Mouse (Mus musculus) cerebellum, adult 11-12 months (tissue): ENCODE data around the gene Pfkm.

Experiments used
- DNase-seq: peaks from one replicate; pipeline ENCODE4 v3.0.0; 2022

The Pfkm gene

GRCm38 (mm10) chr15:98142515-98142914 lies 50.1 kb downstream of the Pfkm start:
- DNase-seq = no peak

DNA sequence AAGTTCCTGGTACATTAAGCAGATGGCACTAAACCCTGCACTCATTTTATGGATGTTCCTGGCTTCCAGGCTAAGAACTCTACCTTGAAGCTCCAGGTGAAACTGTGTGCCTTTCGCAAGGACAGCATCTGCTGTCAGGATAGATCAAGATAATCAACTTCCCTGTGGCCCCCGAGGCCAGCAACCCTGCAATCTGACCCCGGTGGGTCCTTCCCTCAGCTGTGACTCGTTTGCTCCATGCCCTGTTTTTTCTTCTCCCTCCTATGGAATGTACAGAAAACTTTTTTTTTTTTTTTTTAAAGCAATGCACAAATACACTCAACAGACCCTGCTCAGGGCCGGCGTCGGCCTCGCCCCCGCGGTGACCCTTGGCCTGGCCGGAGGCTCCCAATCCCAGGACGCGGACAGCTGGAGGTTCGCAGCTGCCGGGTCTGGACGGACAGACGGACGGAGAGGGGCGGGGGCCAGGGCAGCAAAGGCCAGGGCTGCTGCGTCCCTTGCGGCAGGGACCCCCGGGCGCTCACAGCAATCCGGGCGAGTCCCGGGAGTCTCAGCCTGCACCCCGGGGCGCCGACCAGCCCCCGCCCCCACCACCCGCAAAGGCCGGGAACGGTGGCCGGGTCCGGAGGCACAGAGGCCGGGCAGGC lies 52.6 kb downstream of the Pfkm start:
- peak; percentile 64 for DNase-seq

DNA sequence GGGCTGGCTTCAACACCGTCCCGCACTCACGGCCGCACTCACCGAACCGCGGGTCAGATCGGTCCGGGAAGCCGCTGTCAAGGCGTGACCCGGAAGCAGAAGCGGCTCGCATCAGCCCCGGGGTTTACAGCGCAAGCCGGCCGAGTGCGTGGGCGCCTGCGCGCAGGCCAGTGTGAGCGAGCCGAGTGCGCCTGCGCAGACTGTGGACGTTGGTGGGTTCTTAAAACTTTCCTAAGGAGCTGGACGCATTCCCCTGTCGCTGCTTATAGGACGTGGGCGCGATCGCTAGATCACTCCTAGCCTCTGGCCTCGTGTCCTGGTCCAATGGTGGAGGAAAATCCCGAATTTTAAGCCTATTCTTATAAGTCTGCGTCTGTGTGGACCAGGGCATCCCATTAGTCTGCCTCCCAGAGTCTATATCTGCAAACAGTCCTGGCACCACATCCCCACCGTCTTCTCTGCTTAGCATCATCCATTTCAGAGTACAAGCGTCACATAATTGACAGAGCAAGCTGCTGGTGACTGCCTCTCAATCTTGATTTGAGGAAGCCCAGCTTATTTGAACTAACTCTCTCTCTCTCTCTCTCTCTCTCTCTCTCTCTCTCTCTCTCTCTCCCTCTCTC lies 53.3 kb downstream of the Pfkm start:
- DNase-seq = peak; percentile 93

GRCm38 (mm10) chr15:98148356-98148755 lies 56.0 kb downstream of the Pfkm start:
- peak; percentile 82 for DNase-seq

DNA sequence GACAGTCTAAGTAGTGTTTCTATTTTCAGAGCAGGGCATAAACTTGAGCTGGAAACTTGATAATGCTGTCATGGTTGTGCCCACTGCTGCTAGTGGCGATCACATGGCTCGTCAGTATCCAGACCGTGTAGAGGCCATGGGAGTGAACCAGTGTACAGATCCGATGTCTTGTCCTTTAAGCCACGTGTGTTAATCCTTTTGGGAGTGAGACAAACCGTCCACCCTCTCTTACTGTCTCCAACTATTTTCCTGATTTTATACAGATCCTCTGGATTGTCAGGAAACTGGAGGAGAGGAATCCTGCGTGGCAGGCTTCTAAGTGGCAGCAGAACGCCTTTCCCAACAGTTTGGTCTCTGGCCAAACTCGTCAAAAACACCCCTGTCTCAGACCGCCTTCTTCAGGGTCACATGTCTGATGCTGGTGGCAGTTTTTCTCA lies 56.8 kb downstream of the Pfkm start:
- DNase-seq = no peak

DNA sequence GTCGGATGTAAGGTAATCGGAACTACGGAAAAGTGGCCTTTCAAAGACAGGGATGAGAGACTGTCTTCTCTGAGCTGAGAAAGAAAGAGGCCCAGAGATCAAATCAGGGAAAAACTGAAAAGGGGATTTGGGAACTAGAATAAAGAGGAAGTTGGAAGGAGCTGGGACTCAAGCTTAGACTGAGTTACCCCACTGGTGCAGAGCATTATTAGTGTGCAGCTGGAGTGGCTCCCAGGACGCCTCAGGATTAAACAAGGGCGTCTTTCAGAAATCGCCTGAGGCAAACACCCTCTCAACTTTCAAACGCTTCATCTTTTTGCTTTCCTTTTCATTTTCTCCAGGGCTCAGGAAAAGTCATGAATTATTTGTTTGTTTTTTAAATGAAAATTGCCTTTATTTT lies 60.5 kb downstream of the Pfkm start:
- no peak for DNase-seq

DNA sequence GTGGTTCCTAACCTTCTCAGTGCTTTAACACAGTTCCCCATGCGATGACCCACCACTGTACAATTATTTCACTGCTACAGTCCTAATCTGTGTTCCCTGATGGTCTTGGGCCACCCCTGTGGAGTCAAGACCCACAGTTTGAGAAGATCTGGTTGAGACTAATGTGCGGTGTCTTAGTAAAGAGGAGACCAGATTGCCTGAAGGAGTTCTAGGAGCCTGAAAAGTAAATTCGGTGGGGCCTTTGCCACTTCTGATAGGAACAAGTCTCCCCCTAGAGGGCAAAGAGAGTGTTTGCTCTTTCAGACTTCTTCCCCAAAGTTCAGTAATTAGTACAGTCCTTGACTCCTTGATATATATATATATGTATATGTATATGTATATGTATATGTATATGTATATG lies 61.2 kb downstream of the Pfkm start:
- DNase-seq = no peak

GRCm38 (mm10) chr15:98154146-98154545 lies 61.8 kb downstream of the Pfkm start:
- DNase-seq = no peak

DNA sequence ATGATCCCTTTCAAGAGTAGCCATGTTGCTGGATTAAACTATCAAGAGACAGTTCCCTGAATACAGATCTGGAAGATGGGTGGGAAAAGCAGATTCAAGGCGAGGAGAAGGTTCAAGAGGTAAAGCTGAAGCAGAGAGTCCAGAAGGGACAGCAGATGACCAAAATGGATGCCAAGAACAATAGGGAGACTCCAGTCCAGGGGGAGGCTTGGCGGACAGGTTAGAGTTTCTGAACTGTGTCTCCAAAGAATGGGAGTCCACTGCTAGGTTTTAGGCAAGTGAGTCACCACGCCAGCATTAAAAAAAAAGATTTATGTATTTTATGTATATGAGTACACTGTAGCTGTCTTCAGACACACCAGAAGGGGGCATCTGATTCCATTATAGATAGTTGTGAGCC lies 62.2 kb downstream of the Pfkm start:
- no peak for DNase-seq

- no peak for DNase-seq
Observed at GRCm38 (mm10) chr15:98155272-98155671, 62.9 kb downstream of the Pfkm start.

- no peak for DNase-seq
Observed at GRCm38 (mm10) chr15:98155944-98156343, 63.6 kb downstream of the Pfkm start.

DNA sequence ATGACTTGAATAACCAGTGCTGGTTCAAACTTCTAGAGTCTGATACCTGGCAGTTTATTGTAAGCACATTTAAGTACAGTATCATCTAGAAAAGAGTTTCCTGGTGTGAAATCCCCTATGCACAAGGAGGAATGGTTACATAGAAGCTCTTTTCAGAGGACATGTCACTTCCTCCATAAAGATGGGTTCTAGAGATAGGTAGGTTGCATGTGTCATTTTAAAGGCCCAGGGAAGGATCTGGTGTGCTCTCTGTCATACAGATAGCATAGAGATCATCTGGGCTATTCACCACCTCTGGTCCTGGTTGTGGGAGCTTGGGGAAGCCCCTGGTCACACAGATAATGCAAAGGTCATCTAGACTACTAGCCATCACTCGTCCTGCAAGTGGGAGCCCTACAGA lies 64.9 kb downstream of the Pfkm start:
- no peak for DNase-seq

- no peak for DNase-seq
Observed at GRCm38 (mm10) chr15:98161026-98161805, 68.8 kb downstream of the Pfkm start.

DNA sequence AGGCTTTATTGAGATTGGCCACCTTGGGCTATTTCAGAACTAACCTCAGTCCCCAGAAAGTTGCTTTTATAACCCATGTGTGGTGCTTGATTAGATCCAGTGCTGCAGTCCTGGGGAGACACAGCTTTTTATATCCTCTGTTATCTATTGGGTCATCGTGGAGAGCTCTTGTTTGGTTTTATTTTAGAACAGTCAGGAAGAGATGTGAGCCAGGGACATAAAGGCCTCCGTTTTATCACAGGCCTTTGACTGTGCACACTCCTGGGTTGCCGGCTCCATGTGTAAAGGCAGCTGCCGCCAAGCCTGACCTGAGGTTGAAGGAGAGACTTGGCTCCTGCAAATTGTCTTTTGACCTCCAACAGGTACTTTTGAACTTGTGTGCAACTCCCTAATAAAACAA lies 70.2 kb downstream of the Pfkm start:
- no peak for DNase-seq

DNA sequence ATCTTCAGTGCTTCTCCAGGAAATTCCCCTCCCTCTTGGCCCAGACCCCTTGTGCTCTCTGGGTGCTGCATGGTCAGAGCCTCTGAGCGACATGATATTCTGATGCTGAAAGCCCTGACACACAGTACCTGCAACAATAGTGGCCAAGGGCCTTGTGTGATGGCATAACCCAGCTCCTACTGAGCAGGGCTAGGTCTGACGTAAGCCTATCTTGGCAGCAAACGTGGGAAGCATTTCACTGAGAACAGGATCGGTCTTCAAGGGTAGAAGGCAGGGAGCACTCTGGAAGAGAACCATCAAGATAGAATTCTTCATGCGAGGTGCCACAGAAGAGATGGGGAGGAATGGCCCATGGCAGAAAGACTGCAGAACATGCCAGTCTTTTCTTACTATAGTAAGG lies 73.1 kb downstream of the Pfkm start, which contains the start of gene Asb8:
Gene Asb8 (minus strand): TSS at position 101 of the 400 bp plus-strand sequence.
- no peak for DNase-seq

- DNase-seq = no peak
Observed at GRCm38 (mm10) chr15:98166963-98167644, 74.7 kb downstream of the Pfkm start, which contains the start of gene Ccdc184. Gene Ccdc184 (plus strand): TSS chr15:98167158.

DNA sequence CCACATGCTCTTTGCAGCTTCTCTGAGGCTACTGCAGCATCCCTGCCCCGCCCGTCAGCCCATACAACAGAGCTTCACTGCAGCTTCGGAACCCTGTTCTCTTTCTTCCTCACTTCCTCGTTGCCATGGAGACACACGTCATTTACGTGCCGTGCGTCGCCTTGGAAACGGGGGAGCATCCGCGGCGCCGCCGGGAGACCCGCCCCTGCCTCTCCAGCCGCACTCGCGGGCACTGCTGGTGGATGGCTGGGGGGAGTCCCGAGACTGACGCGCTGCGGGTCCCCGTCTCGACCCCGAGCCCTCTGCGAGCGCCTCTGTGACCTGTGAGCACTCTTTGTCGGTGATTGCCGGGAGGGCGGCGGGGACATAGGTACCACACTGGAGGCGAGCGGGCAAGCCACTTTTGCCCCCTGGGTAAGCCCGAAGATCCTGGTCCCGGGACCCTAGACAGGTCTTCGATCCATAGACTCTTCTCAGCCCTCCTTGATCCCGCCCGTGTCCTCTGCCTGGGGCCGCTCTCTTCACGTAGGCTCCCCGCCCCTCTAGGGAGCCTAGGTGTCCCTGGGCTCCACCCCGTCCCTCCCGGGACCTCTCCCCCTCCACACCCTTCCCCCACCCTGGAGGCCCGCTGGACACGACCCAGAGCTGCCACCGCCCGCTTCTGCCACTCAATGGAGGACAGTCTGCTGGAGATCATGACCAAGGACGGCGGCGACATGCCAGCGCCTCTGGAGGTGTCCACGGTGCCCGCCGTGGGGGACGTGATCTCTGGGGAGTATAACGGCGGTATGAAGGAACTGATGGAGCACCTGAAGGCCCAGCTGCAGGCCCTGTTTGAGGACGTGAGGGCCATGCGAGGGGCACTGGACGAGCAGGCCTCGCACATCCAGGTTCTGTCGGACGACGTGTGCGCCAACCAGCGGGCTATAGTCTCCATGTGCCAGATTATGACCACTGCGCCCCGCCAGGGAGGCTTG lies 75.5 kb downstream of the Pfkm start:
- DNase-seq = peak; percentile 92

DNA sequence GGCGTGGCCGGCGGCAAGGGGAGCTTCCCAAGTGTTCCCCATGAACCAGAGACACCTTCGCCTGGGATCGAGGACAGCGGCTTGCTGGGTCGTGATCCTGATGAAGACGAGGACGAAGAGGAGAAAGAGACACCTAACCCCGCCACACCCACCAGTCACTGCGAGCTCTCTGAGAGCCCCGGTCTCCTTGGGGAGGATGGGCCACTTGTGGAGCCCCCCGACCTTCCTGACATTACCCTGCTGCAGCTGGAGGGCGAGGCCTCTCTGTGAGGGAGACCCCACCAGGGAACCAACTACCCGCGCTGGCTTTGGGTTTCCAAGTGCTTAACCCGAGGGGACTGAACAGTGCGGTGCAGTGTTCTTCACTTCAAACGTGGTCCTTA lies 76.2 kb downstream of the Pfkm start:
- DNase-seq = no peak

- DNase-seq = no peak
Observed at GRCm38 (mm10) chr15:98170365-98170764, 78.0 kb downstream of the Pfkm start.

DNA sequence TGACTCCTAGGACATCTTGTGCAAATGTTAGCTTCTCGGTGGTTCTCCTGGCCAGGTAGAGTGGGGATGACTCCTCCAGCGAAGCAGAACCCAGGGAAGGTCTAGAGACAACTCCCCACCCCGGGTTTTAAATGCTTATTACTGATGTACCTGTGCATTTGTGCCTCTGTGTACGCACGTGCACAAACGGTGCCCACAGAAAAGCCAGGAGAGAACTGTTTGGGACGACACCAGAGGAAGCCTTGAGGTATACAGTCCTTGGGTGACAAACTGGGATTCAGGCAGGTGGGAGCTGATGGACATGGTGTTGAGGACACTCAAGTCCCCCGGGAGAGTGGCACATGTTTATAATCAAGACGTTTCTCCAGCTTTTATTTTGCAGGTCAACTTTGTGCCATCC lies 78.5 kb downstream of the Pfkm start:
- DNase-seq = no peak

- DNase-seq = no peak
Observed at GRCm38 (mm10) chr15:98172113-98172512, 79.7 kb downstream of the Pfkm start.

DNA sequence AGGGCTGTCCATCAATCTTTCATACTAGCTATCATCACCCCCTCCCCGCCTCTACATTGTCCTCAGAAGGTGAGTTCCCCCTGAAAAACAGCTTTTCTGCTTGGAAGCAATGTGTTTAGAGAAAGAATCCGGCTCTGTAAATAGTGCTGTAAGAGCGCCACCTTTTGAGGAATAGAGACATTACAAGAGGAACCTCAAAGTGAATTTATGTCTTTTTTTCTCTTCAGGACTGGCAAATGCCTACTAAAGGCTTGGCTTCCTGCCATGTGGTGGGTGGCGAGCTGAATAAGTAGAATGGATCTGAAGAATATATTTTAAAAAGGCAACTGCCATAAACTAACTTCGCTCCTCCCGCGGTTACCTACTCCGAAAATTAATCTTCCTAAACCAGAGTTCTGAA lies 81.4 kb downstream of the Pfkm start:
- no peak for DNase-seq
